Mouse (Mus musculus) lung, adult 2 months (tissue): ENCODE results near the gene Pxk.
"Not testable (repeated sequence)": the region's sequence is repeated elsewhere in the genome, so short reads cannot be mapped to it uniquely, and the experiment has no call there.

Experiments
- CTCF ChIP-seq: fragments of 200-500 bp; IDR thresholded peaks from 2 replicates; pipeline ENCODE4 v1.5.1; 2011; ENCODE audit warnings: mild to moderate bottlenecking, low read length, control low read depth; ENCODE audit not compliant: insufficient read depth
- POLR2A ChIP-seq: fragments of 200-500 bp; IDR thresholded peaks from 2 replicates; pipeline ENCODE4 v1.6.1; 2011; ENCODE audit warnings: low read depth, mild to moderate bottlenecking, control low read depth, low read length, borderline replicate concordance; ENCODE audit errors: extremely low read depth

GRCm38 (mm10) chr14:8123611-8124010 lies 25.6 kb downstream of the Pxk start:
- TF ChIP-seq CTCF, POLR2A: not testable (repeated sequence)
